Mouse (Mus musculus): ENCODE measurements at regions not wholly inside any gene's neighbourhood (a gene's known extent, or its start where the extent isn't known, plus 50 kb on each side); places are given as distances from the start of the nearest gene placed in this dataset.

- TF ChIP-seq CTCF (conservative IDR thresholded peaks at IDR 0.05; ENCODE audit: insufficient read depth, insufficient read length, low read depth, low read length): no peak
- no peak for TF ChIP-seq POLR2A (IDR thresholded peaks at IDR 0.05; ENCODE audit: low read depth, low read length)
These were observed 66.6 kb upstream of the Pam start for GRCm38 (mm10) chr1:98161882-98162638.
